Mouse (Mus musculus) forebrain, postnatal 0 days (tissue): ENCODE measurements around the gene Fkbp14. TPM values are rescaled to one million over a fixed set of nuclear protein-coding genes. Genes with fewer than 3 reads are reported as not detected.
A peak's percentile ranks its signal among the peaks of the same experiment; 100 is the strongest.

ENCODE experiments used
- ATAC-seq: fragments of 200-750 bp; cut with Nextera tagmentation; 2 replicates; pipeline ENCODE4 v1.8.0; 2017; ENCODE audit warnings: mild to moderate bottlenecking, moderate library complexity
- DNase-seq: peaks from one replicate; pipeline ENCODE4 v3.0.0-alpha.2; 2015
- H3K27ac ChIP-seq: fragments of 300-500 bp; sonication (generic); 2 replicates; pipeline ENCODE4 v1.5.1; 2014; ENCODE audit warnings: low read depth, mild to moderate bottlenecking, antibody characterized with exemption, low read length, moderate library complexity, mixed read lengths
- H3K27me3 ChIP-seq: fragments of 300-500 bp; sonication (generic); 2 replicates; pipeline ENCODE4 v1.6.1; 2014; ENCODE audit warnings: mild to moderate bottlenecking, low read length, mixed read lengths; ENCODE audit not compliant: insufficient read depth
- H3K36me3 ChIP-seq: fragments of 300-500 bp; sonication (generic); 2 replicates; pipeline ENCODE4 v1.6.1; 2014; ENCODE audit warnings: mild to moderate bottlenecking, moderate library complexity; ENCODE audit not compliant: insufficient read depth
- H3K4me1 ChIP-seq: fragments of 300-500 bp; sonication (generic); 2 replicates; pipeline ENCODE4 v1.6.1; 2014; ENCODE audit warnings: antibody characterized with exemption; ENCODE audit not compliant: insufficient read depth
- H3K4me2 ChIP-seq: fragments of 300-500 bp; sonication (generic); 2 replicates; pipeline ENCODE4 v1.6.1; 2014; ENCODE audit warnings: low read depth, mild to moderate bottlenecking, moderate library complexity
- H3K4me3 ChIP-seq: fragments of 300-500 bp; sonication (generic); 2 replicates; pipeline ENCODE4 v1.5.1; 2014; ENCODE audit warnings: low read depth, low read length, mixed read lengths
- H3K9ac ChIP-seq: fragments of 300-500 bp; sonication (generic); 2 replicates; pipeline ENCODE4 v1.6.1; 2014; ENCODE audit warnings: mild to moderate bottlenecking
- H3K9me3 ChIP-seq: fragments of 300-500 bp; sonication (generic); 2 replicates; pipeline ENCODE4 v1.6.1; 2016; ENCODE audit warnings: low read length
- CTCF ChIP-seq: sonication (generic); IDR thresholded peaks from 2 replicates; pipeline ENCODE4 v1.5.1; 2016; ENCODE audit warnings: antibody characterized with exemption, control low read depth, low read depth
- WGBS: fragments of 180-500 bp; shearing (Covaris S2); extraction: QIAGEN DNeasy Blood & Tissue Kit; methylation state at CpG from one replicate; pipeline ENCODE4 v1.1.7; 2014; 5-methylcytosine and 5-hydroxymethylcytosine counted together
- polyA plus RNA-seq: library from polyadenylated mRNA; unstranded; fragments of >200 nt; fragmentation: Nextera tagmentation; extraction: Ambion mirVana; gene quantifications from 2 replicates; pipeline ENCODE4 v1.2.1, GENCODE M21; 2015
- total RNA-seq: library from RNA; depleted of rRNA; stranded (reverse); fragments of >200 nt; gene quantifications from 2 replicates; pipeline ENCODE4 v1.2.3, GENCODE M21; 2014

Gene Fkbp14
- total and polyA plus RNA-seq, 2 experiments from 2014 or later: 4.5 to 9.6 TPM

GRCm38 (mm10) chr6:54558466-54558865, 38.6 kb downstream of the Fkbp14 start:
- H3K4me2 ChIP-seq: no peak overlapping the region
- ATAC-seq (no peak), DNase-seq (no peak)
- no peaks in the 10 kb centered on the region for H3K36me3 ChIP-seq
- WGBS: 65% methylated on average over 7 of the region's 7 CpGs
- no peaks in the 10 kb centered on the region for H3K27me3 ChIP-seq
- TF ChIP-seq CTCF: no peak
- H3K27ac ChIP-seq: no peak overlapping the region
- H3K4me1 ChIP-seq: peaks cover 10% of the 10 kb centered on the region
- no peaks in the 10 kb centered on the region for H3K9me3 ChIP-seq
- no peak overlapping the region for H3K9ac ChIP-seq
- H3K4me3 ChIP-seq: no peak overlapping the region

GRCm38 (mm10) chr6:54557671-54558070, 39.4 kb downstream of the Fkbp14 start:
- H3K27ac ChIP-seq: no peak overlapping the region
- ATAC-seq (no peak), DNase-seq (no peak)
- no peak overlapping the region for H3K9ac ChIP-seq
- H3K9me3 ChIP-seq: no peaks in the 10 kb centered on the region
- no peak overlapping the region for H3K4me3 ChIP-seq
- peaks cover 10% of the 10 kb centered on the region; the same call in 1 of the 2 replicates for H3K4me1 ChIP-seq
- H3K36me3 ChIP-seq: no peaks in the 10 kb centered on the region
- 95% methylated on average over 7 of the region's 7 CpGs for whole genome bisulfite sequencing
- H3K27me3 ChIP-seq: no peaks in the 10 kb centered on the region
- no peak for TF ChIP-seq CTCF
- no peak overlapping the region for H3K4me2 ChIP-seq

DNA sequence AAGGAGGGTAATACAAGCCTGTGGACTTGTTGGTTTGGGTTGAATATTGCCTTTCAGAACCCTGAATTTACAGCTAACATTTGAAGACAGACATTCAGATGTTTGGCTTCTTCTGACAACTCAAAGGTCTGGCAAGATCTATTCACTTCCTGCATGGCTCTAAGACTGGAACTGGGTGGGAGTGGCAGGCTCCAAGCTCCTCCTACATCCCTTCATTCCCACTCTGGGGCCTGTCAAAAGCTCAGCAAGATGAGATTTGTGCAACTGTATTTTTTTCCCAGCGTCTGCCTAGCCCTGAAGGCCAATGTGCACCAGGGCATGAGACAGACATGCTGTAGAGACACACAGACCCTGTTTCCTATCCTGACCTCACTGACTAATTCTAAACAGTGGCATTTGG, 41.3 kb downstream of the Fkbp14 start:
- H3K4me1 ChIP-seq: peaks cover 13% of the 10 kb centered on the region; the same call in 1 of the 2 replicates
- no peak overlapping the region for H3K4me3 ChIP-seq
- H3K27me3 ChIP-seq: no peaks in the 10 kb centered on the region
- WGBS: 37% methylated on average over 1 of the region's 1 CpGs
- H3K4me2 ChIP-seq: no peak overlapping the region
- H3K36me3 ChIP-seq: no peaks in the 10 kb centered on the region
- TF ChIP-seq CTCF: no peak
- H3K9ac ChIP-seq: no peak overlapping the region
- no peak overlapping the region; the same call in 1 of the 2 replicates for H3K27ac ChIP-seq
- H3K9me3 ChIP-seq: no peaks in the 10 kb centered on the region
- no peak for DNase-seq
- no peak for ATAC-seq

- WGBS: 7% methylated on average over 8 of the region's 8 CpGs
- DNase-seq (peak; percentile 67), ATAC-seq (peak; percentile 87)
- no peak overlapping the region for H3K9ac ChIP-seq
- H3K27me3 ChIP-seq: no peaks in the 10 kb centered on the region
- H3K4me3 ChIP-seq: no peak overlapping the region
- no peak overlapping the region for H3K4me2 ChIP-seq
- no peaks in the 10 kb centered on the region for H3K9me3 ChIP-seq
- H3K36me3 ChIP-seq: no peaks in the 10 kb centered on the region
- peak overlapping the region; percentile 35; the same call in 1 of the 2 replicates for H3K27ac ChIP-seq
- H3K4me1 ChIP-seq: peaks cover 13% of the 10 kb centered on the region; the same call in 1 of the 2 replicates
- peak; percentile 19; the same call in 1 of the 2 replicates for TF ChIP-seq CTCF
Measured at GRCm38 (mm10) chr6:54554341-54555110, 42.6 kb downstream of the Fkbp14 start.

DNA sequence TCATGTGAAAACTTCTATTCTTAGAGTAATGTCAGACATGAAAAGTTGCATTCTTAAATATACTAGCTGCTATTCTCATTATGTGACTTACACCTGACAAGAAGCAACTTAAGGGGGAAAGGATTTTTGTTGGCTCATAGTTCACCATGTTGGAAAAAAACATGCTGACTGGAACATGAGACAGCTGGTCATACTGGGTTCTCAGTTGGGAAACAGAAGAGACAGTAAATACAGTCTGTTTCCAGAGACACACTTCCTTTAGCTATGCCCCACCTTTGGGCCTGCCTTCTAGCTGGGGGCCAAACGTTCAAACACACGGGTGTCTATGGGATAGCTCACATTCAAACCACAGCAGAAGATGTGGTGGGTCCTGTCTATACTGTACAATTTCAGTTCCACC, 43.5 kb downstream of the Fkbp14 start:
- H3K4me1 ChIP-seq: peaks cover 13% of the 10 kb centered on the region; the same call in 1 of the 2 replicates

DNA sequence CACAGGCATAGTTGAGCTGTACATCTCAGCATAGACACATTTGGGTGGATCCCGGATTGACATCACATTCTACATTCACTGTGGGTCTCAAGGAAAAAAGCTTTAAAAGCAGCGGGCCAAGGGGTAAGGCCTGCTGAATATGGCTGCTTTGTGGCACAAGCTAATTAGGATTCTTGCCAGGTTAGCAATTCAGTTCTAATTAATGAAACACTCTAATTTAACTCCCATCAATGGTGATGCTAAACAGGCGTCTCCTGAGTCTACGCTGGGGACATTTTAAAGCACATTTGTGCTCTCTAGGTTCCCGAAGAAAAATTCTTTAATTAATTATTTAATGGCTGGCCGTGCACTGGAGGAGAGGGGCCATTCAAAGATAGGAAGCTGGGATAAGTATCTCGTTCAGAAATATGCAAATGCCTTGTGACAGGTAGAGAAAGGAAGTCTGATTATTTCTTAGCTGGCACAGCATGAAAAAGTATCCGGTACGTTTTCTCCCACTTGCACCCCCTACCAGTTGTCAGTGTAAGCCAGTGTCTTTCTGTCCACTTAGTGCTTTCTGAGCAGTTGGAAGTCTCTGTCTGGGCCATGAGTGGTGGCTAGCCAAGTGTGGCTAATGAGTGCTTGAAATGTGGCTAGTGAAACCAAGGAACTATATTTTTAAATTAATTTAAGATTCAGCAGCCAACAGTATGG, 44.2 kb downstream of the Fkbp14 start:
- Histone ChIP-seq H3K27ac (peak overlapping the region; percentile 40; the same call in 1 of the 2 replicates), H3K36me3 (no peaks in the 10 kb centered on the region; the same call in 1 of the 2 replicates), H3K9me3 (no peaks in the 10 kb centered on the region), H3K27me3 (no peaks in the 10 kb centered on the region), H3K4me1 (peaks cover 13% of the 10 kb centered on the region; the same call in 1 of the 2 replicates), H3K4me3 (no peak overlapping the region), H3K4me2 (no peak overlapping the region), H3K9ac (no peak overlapping the region; the same call in 1 of the 2 replicates)
- peak; percentile 50 for ATAC-seq
- TF ChIP-seq CTCF: 0 out of 2 replicates have a peak, but pooled peaks have one; percentile 5
- 9% methylated on average over 9 of the region's 9 CpGs for WGBS
- DNase-seq: peak; percentile 57

More for the DNA sequence above, 43.5 kb downstream of the Fkbp14 start:
- Histone ChIP-seq H3K27ac (peak overlapping the region; percentile 35; the same call in 1 of the 2 replicates), H3K4me3 (no peak overlapping the region), H3K27me3 (no peaks in the 10 kb centered on the region), H3K4me2 (no peak overlapping the region), H3K9me3 (no peaks in the 10 kb centered on the region), H3K9ac (no peak overlapping the region), H3K36me3 (no peaks in the 10 kb centered on the region)
- ATAC-seq (no peak), DNase-seq (no peak)
- WGBS: 21% methylated on average over 2 of the region's 2 CpGs
- TF ChIP-seq CTCF: no peak
